Mouse (Mus musculus) left cerebral cortex, adult 2 months (tissue): ENCODE data around the gene Hist1h2bg. TPM values are rescaled to one million over a fixed set of nuclear protein-coding genes. Genes with fewer than 3 reads are reported as not detected.
"Not testable (repeated sequence)": the region's sequence is repeated elsewhere in the genome, so short reads cannot be mapped to it uniquely, and the experiment has no call there.

Source experiments
- DNase-seq, 2 experiments: peaks; one replicate each; pipeline ENCODE4 v3.0.0; 2021 to 2022; ENCODE audit warnings: low spot score in 2 of 2, mixed read lengths in 1 of 2; ENCODE audit errors: extremely low spot score in 1 of 2
- H3K27ac ChIP-seq: fragments of 200-600 bp; 2 replicates; pipeline ENCODE4 v1.8.1; 2022
- H3K4me3 ChIP-seq: fragments of 200-600 bp; 2 replicates; pipeline ENCODE4 v1.8.1; 2022
- CTCF ChIP-seq: fragments of 200-600 bp; IDR thresholded peaks from 2 replicates; pipeline ENCODE4 v1.8.1; 2022; ENCODE audit warnings: antibody characterized with exemption, mild to moderate bottlenecking, moderate library complexity
- intact Hi-C: fragments of 180-260 bp; cut with DNase I; formaldehyde crosslinking; loops from one replicate; pipeline ENCODE4 v1.15.1; 2025
- total RNA-seq, 2 experiments: library from RNA; stranded (reverse); gene quantifications; 2 replicates each; pipeline ENCODE4 v1.2.3; 2021

Hist1h2bg gene
- total RNA-seq, 2 experiments from 2014 or later, result 68.0 to 71.2 TPM

DNA sequence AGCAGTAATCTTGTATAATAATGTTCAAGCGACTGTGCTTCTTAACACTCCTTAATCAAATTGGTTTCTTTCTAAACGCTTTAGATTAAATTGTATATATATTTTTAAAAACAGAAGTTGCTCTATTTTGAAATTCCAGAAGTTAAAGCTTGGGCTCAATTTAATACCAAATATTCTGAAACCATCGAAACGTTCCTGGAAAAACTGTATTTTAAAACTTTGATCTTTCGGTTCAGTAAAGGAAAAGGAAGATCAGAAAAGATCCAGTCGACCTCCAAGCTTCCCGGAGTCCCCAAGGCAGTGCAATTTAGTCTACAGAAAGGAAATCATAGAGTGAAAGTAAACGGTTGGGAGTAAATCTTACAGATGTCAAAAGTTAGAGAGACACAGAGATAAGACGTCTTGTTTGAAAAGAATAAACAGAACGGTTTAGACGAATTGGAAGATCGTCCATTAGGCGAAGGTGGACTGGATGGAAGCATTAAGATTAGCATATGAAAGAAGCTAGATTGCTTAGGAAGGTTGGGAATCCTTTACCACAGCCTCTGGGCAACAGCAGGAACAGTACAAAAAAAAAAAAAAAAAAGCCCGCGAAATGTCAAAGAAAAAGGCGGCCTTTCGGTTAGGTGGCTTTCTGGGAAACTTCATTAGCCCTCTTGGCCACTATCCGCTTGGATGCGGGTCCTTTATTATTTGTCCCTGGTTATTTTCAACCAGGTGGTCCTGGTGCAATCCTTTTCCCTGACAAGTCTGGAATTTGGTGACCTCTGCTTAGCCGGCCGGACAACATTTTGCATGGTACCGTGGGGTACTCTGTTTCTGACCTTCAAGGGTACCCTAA lies 15.1 kb downstream of the Hist1h2bg start:
- intact Hi-C loops, result loop anchor here (2.0 to 10.0 kb wide), 3 partner anchors 34 to 1802 kb away; partner anchors contain the start of genes Hist1h1b, Hist1h2an, Hist1h2bc and Hist1h2be

GRCm38 (mm10) chr13:23586940-23587225 lies 15.7 kb downstream of the Hist1h2bg start:
- DNase-seq, result no peak
- H3K4me3 ChIP-seq, result no peak overlapping the region
- H3K27ac ChIP-seq, result no peak overlapping the region
- intact Hi-C loops, result loop anchor here (2.0 to 10.0 kb wide), 3 partner anchors 34 to 1802 kb away; partner anchors contain the start of genes Hist1h1b, Hist1h2an, Hist1h2bc and Hist1h2be
- TF ChIP-seq CTCF, result no peak

More for the DNA sequence above, 15.1 kb downstream of the Hist1h2bg start:
- Histone ChIP-seq H3K27ac (peak overlapping the region; percentile 33; the same call in 1 of the 2 replicates), H3K4me3 (peak overlapping the region; percentile 67)
- TF ChIP-seq CTCF, result no peak
- DNase-seq, result no peak

DNA sequence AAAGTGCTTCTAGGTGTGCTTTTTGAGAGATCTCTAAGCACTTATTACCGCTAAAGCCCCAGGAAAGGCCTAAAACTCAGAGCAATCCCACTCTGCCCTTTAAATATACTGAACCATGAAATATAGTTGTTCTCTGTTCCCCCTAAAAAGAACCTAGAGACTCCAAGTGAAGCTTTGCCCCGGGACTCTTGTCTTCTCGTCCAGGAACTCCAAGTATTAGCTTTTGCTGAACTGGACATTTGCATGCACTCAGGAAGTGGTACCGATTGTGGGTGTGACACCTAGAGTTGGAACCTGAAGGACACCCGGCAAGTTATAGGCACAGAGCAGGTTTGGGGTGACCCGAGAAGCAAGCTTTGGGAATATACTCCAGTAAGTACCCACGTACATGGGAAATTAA lies 20.0 kb downstream of the Hist1h2bg start:
- TF ChIP-seq CTCF, result no peak
- no peak overlapping the region for H3K4me3 ChIP-seq
- no peak for DNase-seq
- no peak overlapping the region for H3K27ac ChIP-seq
- intact Hi-C loops, result no loop called here

DNA sequence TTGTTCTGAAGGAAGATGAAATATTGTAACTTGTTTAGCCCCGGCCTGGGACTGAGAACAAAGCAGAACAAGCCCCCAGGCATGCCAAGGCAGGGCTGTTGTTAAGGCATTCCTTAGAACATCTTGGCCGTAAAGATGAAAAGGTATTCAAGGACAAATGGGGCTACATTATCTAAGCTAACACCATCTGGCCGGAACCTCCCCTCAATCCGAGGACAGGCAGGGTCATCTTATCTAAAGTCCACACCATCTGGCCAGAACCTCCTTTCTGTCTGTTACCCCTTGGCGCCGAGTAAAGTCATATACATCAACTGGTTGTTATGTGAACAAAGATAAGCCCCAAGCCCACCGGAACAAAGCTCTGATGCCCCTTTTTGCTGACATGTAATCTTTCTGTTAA lies 20.7 kb downstream of the Hist1h2bg start:
- H3K4me3 ChIP-seq, intact Hi-C loops, DNase-seq, H3K27ac ChIP-seq: not testable (repeated sequence)

DNA sequence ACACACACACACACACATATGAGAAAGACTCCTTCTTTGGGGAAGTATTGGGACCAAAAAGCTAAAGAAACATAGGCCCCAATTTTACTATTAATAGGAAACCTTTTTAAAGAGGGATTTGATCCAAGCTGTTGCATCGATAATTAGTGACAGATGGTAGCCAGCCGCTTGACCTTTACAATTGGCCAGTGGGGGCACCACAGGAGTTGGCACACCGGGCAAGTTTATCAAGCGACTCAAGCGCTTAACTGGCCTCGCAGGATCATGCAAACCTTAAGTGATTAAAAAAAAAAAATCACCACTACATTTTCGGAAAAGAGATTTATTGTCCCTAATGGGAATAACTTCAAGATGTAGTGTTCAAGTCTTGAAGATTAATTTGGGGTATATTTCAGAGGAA lies 21.4 kb downstream of the Hist1h2bg start:
- TF ChIP-seq CTCF, result no peak
- intact Hi-C loops, result no loop called here
- Histone ChIP-seq H3K27ac (no peak overlapping the region), H3K4me3 (no peak overlapping the region)
- DNase-seq, result no peak

GRCm38 (mm10) chr13:23593051-23593770 lies 22.0 kb downstream of the Hist1h2bg start:
- Histone ChIP-seq H3K4me3 (no peak overlapping the region), H3K27ac (no peak overlapping the region)
- DNase-seq, result no peak
- intact Hi-C loops, result no loop called here
- no peak for TF ChIP-seq CTCF

GRCm38 (mm10) chr13:23595185-23595584 lies 24.0 kb downstream of the Hist1h2bg start:
- no peak for DNase-seq
- intact Hi-C loops, result loop anchor here (5.0 kb wide), 1 partner anchor 173 kb away; the partner anchor contains the start of gene Abt1
- Histone ChIP-seq H3K4me3 (no peak overlapping the region), H3K27ac (no peak overlapping the region)
- TF ChIP-seq CTCF, result no peak

DNA sequence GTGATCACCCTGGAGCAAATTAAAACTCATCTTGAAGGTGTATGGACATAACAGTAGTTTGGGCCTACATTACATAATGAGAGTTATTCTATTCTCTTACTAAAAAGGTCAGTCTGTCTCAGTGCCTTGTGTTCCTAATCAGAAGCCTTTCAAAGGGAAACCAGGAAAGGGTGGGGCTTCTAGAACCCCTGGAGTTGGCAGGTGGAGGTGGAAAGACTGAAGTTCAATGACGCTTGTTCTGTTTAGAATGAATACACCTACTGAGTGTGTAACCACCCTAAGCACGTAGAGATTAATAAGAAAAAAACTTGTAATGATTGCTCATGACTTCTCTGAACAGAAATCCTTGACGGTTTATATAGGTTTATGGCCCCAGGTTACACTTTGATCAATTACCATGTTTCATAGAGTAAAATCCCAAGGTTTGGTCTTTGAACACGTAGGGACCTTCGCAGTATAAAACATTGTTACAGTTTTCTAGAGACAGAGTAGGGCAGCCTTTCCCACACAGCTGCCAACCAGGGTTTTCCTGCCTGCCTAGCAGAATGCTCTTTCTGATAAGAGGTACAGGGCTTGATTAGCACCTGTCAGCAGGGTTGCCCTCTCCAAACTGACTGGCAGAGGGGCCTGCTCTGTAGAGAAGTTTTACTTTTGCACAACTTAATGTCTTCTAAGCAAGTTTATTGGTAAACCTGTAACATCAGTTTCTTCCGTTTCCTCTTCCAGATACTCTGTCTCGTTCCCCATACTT lies 24.6 kb downstream of the Hist1h2bg start:
- intact Hi-C loops, result loop anchor here (5.0 kb wide), 1 partner anchor 173 kb away; the partner anchor contains the start of gene Abt1

GRCm38 (mm10) chr13:23597957-23598356 lies 26.8 kb downstream of the Hist1h2bg start:
- Histone ChIP-seq H3K27ac (no peak overlapping the region), H3K4me3 (no peak overlapping the region)
- peak; percentile 92 for TF ChIP-seq CTCF
- intact Hi-C loops, result loop anchor here (5.0 kb wide), 1 partner anchor 176 kb away; the partner anchor contains the start of gene Abt1
- peak; percentile 64 to 67 for DNase-seq

More for the DNA sequence above, 24.6 kb downstream of the Hist1h2bg start:
- DNase-seq, result no peak
- Histone ChIP-seq H3K4me3 (no peak overlapping the region), H3K27ac (no peak overlapping the region)
- TF ChIP-seq CTCF, result no peak

DNA sequence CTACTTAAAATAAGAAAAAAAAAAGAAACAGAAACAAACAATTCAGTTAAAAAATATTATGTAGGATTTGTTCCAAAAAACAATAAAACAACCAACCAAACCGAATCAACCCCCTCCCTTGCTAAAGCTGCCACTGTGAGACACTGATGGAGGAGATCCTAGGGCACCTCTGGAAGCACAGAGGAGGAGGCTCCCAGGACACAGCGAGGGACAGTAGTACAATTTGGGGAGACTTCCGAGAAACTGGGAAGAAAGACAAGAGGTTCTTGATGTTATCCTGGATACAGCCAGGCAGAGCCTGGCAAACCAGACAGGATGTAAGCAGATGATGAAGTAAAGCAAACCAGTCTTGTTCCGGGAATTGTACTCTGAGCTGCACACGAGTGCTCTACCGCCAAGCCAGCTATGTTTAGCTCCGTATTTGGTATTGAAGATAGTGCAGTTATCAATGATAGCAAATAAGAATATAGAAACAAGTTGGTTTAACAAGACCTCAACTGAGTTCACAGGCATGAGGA lies 32.0 kb downstream of the Hist1h2bg start:
- intact Hi-C loops, result no loop called here
- TF ChIP-seq CTCF, result no peak
- no peak for DNase-seq

DNA sequence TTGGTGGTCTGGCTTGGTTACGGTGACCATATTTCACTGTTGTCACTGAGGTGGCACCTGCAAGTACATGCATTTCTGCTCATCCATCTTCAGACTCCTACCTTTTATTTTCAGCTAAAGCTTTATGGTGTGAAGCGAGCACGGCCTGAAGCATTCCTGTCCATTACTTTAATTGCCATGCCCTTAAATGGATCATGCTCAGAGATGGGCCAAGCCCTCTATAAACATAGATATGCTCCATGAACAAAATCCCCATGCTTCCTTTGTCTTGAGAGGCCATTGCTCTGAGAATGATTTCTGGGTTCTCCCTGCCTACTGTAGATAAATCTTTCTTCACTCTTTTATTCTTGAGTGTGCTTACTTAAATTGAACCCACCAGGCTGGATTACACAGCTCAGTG lies 33.3 kb downstream of the Hist1h2bg start:
- no peak overlapping the region for H3K4me3 ChIP-seq
- H3K27ac ChIP-seq, result no peak overlapping the region
- no peak for DNase-seq
- intact Hi-C loops, result no loop called here
- no peak for TF ChIP-seq CTCF

More for the DNA sequence above, 32.0 kb downstream of the Hist1h2bg start:
- Histone ChIP-seq H3K4me3 (no peak overlapping the region), H3K27ac (no peak overlapping the region)
